Mouse (Mus musculus) heart, postnatal 0 days (tissue): ENCODE results near the gene A1cf. TPM values are rescaled to one million over a fixed set of nuclear protein-coding genes. Genes with fewer than 3 reads are reported as not detected.

Experiments used
- ATAC-seq: fragments of 200-750 bp; cut with Nextera tagmentation; 2 replicates; pipeline ENCODE4 v1.8.0; 2017; ENCODE audit warnings: low read depth, moderate number of reproducible peaks, moderate library complexity; ENCODE audit not compliant: insufficient read depth
- DNase-seq: peaks from one replicate; pipeline ENCODE4 v3.0.0-alpha.2; 2016; ENCODE audit warnings: low spot score
- H3K27ac ChIP-seq: fragments of 300-500 bp; sonication (generic); 2 replicates; pipeline ENCODE4 v1.5.1; 2014; ENCODE audit warnings: low read depth, mild to moderate bottlenecking
- H3K27me3 ChIP-seq: fragments of 300-500 bp; sonication (generic); 2 replicates; pipeline ENCODE4 v1.6.1; 2014; ENCODE audit warnings: low read length, mixed read lengths; ENCODE audit not compliant: control insufficient read depth, insufficient read depth
- H3K36me3 ChIP-seq: fragments of 300-500 bp; sonication (generic); replicated peaks from 2 replicates; pipeline ENCODE4 v1.6.1; 2014; ENCODE audit warnings: low read length, mixed read lengths; ENCODE audit not compliant: control insufficient read depth, insufficient read depth
- H3K4me1 ChIP-seq: fragments of 300-500 bp; sonication (generic); 2 replicates; pipeline ENCODE4 v1.6.1; 2014; ENCODE audit warnings: antibody characterized with exemption; ENCODE audit not compliant: control insufficient read depth, insufficient read depth
- H3K4me2 ChIP-seq: fragments of 300-500 bp; sonication (generic); 2 replicates; pipeline ENCODE4 v1.6.1; 2014; ENCODE audit warnings: low read depth, mild to moderate bottlenecking, low read length, moderate library complexity
- H3K4me3 ChIP-seq: fragments of 300-500 bp; sonication (generic); 2 replicates; pipeline ENCODE4 v1.5.1; 2014; ENCODE audit warnings: low read depth, low read length
- H3K9ac ChIP-seq: fragments of 300-500 bp; sonication (generic); replicated peaks from 2 replicates; pipeline ENCODE4 v1.6.1; 2014; ENCODE audit warnings: low read depth, low read length, mixed read lengths
- H3K9me3 ChIP-seq: fragments of 300-500 bp; sonication (generic); replicated peaks from 2 replicates; pipeline ENCODE4 v1.6.1; 2016; ENCODE audit warnings: low read length; ENCODE audit not compliant: control insufficient read depth
- CTCF ChIP-seq: IDR thresholded peaks from 2 replicates; pipeline ENCODE4 v1.5.1; 2016; ENCODE audit warnings: antibody characterized with exemption, control low read depth, low read depth
- EP300 ChIP-seq: IDR thresholded peaks from 2 replicates; pipeline ENCODE4 v1.6.1; 2016; ENCODE audit warnings: antibody characterized with exemption, low read depth
- WGBS: fragments of 180-500 bp; shearing (Covaris S2); extraction: QIAGEN DNeasy Blood & Tissue Kit; methylation state at CpG from one replicate; pipeline ENCODE4 v1.1.7; 2014; 5-methylcytosine and 5-hydroxymethylcytosine counted together
- polyA plus RNA-seq: library from polyadenylated mRNA; unstranded; fragments of >200 nt; fragmentation: Nextera tagmentation; extraction: Ambion mirVana; gene quantifications from 2 replicates; pipeline ENCODE4 v1.2.1, GENCODE M21; 2015
- total RNA-seq: library from RNA; depleted of rRNA; stranded (reverse); fragments of >200 nt; gene quantifications from 2 replicates; pipeline ENCODE4 v1.2.3, GENCODE M21; 2014; ENCODE audit warnings: low replicate concordance

The A1cf gene
- total and polyA plus RNA-seq, 2 experiments from 2014 or later: 2.8 TPM; not detected in 1

DNA sequence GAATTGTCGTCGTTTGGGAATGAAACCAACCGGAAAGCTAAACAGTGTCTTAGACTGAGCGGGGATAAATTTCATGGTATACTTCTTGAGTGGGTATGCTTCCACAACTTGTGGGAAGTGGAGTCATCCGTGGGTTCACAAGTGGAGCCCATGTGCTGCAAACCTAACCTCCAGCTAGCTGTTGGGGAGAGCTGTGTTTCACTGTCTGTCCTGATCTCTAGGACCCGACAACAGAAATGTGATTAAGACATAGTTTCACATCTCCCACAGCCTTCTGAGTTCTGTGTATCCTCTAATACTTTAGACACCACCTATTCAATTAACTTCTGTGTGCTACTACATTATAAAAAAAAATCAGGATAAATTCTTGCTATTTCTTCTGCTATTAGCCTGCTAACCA, 407 bp downstream of the A1cf start:
- Histone ChIP-seq H3K9me3 (no peaks in the 10 kb centered on the region), H3K4me2 (no peak overlapping the region), H3K4me3 (no peak overlapping the region), H3K27ac (no peak overlapping the region), H3K4me1 (no peaks in the 10 kb centered on the region), H3K9ac (no peak overlapping the region), H3K36me3 (no peaks in the 10 kb centered on the region), H3K27me3 (no peaks in the 10 kb centered on the region)
- DNase-seq (no peak), ATAC-seq (no peak)
- 79% methylated on average over 6 of the region's 6 CpGs for WGBS
- TF ChIP-seq EP300 (no peak), CTCF (no peak)

DNA sequence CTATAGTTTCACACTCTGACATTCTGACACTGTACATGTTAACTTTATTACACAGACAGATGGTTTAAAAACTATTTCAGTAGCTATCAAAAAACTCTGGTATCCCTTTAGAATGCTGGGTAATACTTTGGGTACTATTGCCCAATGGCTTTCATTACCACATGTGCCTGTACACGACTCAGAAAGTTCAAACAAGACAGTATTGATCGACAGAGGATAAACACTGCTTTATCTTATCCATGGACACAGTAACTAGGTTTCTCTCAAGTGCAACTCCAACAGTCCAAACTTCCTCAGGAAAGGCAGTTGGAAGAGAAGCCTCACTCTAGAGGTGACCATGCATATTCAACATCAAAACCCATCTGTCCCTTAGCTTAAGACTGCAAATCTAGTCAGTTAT, 2.8 kb downstream of the A1cf start:
- Histone ChIP-seq H3K9me3 (no peaks in the 10 kb centered on the region), H3K9ac (no peak overlapping the region), H3K4me3 (no peak overlapping the region), H3K4me1 (no peaks in the 10 kb centered on the region), H3K36me3 (no peaks in the 10 kb centered on the region), H3K4me2 (no peak overlapping the region), H3K27me3 (no peaks in the 10 kb centered on the region), H3K27ac (no peak overlapping the region)
- ATAC-seq: no peak
- WGBS: 63% methylated on average over 2 of the region's 2 CpGs
- no peak for DNase-seq
- TF ChIP-seq EP300 (no peak), CTCF (no peak)

DNA sequence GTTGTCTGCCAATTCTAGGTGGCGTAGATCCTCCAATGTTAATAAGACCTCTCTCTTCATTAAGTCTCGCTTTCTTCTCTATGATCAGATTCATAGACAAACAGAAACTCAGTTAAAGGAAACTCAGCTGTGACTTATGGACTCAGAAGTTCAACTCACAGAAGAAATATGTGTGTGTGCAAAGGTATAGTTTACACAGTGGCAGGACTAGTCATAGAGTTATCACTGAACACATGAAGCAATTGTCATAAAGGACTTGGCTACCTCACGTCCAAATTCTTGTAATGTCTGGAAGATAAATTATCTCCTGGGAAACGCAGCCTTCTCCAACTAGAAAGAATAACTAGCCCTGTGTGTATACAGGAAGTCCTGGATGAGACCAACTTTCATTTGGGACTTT, 9.4 kb downstream of the A1cf start:
- ATAC-seq: no peak
- H3K4me3 ChIP-seq: no peak overlapping the region
- H3K27me3 ChIP-seq: no peaks in the 10 kb centered on the region
- H3K36me3 ChIP-seq: no peaks in the 10 kb centered on the region
- TF ChIP-seq CTCF (no peak), EP300 (no peak)
- no peak overlapping the region for H3K27ac ChIP-seq
- DNase-seq: no peak
- no peak overlapping the region for H3K4me2 ChIP-seq
- H3K9ac ChIP-seq: no peak overlapping the region
- no peaks in the 10 kb centered on the region for H3K4me1 ChIP-seq
- H3K9me3 ChIP-seq: no peaks in the 10 kb centered on the region
- 51% methylated on average over 4 of the region's 4 CpGs for WGBS

DNA sequence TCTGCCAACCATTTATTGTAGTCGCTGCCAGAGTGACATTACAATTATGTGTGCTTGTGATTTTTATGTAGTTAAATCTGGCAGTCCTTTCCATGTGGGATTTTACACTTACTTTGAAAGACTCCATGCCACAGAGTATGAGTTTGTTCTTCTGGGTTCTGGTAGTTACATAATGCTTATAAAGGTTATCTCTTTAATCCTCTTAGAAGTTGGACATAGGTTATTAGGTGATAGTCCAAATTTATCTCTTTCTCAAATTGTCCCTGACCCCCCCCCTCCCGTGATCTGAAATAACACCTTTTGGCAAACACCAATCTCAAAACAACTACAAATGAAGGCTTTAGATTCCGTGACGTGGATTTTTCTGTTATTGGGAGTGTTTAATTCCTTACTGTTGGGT, 16.0 kb downstream of the A1cf start:
- no peaks in the 10 kb centered on the region for H3K9me3 ChIP-seq
- no peak overlapping the region for H3K4me2 ChIP-seq
- H3K36me3 ChIP-seq: no peaks in the 10 kb centered on the region
- H3K4me3 ChIP-seq: no peak overlapping the region
- no peaks in the 10 kb centered on the region for H3K27me3 ChIP-seq
- WGBS: 73% methylated on average over 4 of the region's 4 CpGs
- ATAC-seq (no peak), DNase-seq (no peak)
- no peak for TF ChIP-seq CTCF
- no peak for TF ChIP-seq EP300
- H3K9ac ChIP-seq: no peak overlapping the region
- 0 out of 2 replicates have a peak, but pooled peaks cover 4% of the 10 kb centered on the region for H3K4me1 ChIP-seq
- no peak overlapping the region for H3K27ac ChIP-seq

DNA sequence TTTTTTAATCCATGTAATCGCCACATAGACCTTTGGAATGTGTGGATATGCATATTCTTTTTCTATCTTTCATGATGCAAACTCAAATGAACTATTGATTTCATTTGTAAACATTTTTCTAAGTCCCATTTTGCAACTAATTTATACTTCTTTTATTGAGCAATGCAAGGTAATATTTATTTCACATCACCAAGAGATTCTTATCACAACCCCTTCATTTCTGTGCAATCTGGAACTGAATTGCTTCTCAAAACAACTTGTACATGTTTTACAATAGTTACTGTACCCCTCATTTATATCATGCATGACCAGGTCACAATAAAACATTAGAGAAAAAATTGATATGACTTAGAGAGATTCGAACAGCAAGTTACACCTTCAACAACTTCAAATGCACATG, 18.7 kb downstream of the A1cf start:
- Histone ChIP-seq H3K36me3 (no peaks in the 10 kb centered on the region), H3K4me2 (no peak overlapping the region), H3K4me1 (0 out of 2 replicates have a peak, but pooled peaks cover 4% of the 10 kb centered on the region), H3K9ac (no peak overlapping the region), H3K27me3 (no peaks in the 10 kb centered on the region), H3K4me3 (no peak overlapping the region), H3K9me3 (no peaks in the 10 kb centered on the region), H3K27ac (no peak overlapping the region)
- TF ChIP-seq EP300: no peak
- no peak for TF ChIP-seq CTCF
- ATAC-seq: no peak
- DNase-seq: no peak
- WGBS: 83% methylated on average over 2 of the region's 2 CpGs

DNA sequence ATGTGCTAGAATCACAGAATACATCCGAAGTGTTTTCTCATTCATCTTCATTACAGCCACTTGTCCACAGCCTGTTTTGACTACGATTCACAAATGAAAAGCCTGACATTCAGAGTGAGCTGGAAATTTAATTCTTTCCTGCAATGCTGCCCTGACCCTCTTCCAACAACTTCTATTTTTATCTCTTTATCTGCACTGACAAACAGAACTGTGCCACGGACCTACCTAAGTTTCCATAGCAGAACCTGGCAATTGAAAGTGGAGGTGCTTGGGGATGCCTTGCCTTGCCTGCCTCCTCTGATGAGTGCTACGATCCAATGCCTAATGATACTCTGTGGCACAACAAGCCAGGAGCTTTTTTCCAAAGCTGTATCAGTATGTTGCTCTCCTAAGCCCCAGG, 21.4 kb downstream of the A1cf start:
- 51% methylated on average over 4 of the region's 4 CpGs for WGBS
- no peak overlapping the region for H3K9ac ChIP-seq
- TF ChIP-seq CTCF: no peak
- no peak for TF ChIP-seq EP300

More for the DNA sequence above, 21.4 kb downstream of the A1cf start:
- H3K27me3 ChIP-seq: no peaks in the 10 kb centered on the region
- H3K9me3 ChIP-seq: no peaks in the 10 kb centered on the region
- DNase-seq: no peak
- no peaks in the 10 kb centered on the region for H3K36me3 ChIP-seq
- ATAC-seq: no peak
- no peak overlapping the region for H3K4me2 ChIP-seq
- H3K4me1 ChIP-seq: 0 out of 2 replicates have a peak, but pooled peaks cover 4% of the 10 kb centered on the region
- H3K27ac ChIP-seq: no peak overlapping the region
- no peak overlapping the region for H3K4me3 ChIP-seq
